Mouse (Mus musculus) ES-Bruce4 (cell line): ENCODE results near the gene Eif4g3. TPM values are rescaled to one million over a fixed set of nuclear protein-coding genes. Genes with fewer than 3 reads are reported as not detected.
A peak's percentile ranks its signal among the peaks of the same experiment; 100 is the strongest.

Experiments used
- H3K27ac ChIP-seq: 2 replicates; pipeline ENCODE4 v1.5.1; 2012; ENCODE audit warnings: low read length, inconsistent platforms; ENCODE audit not compliant: insufficient read depth
- H3K27me3 ChIP-seq: 2 replicates; pipeline ENCODE4 v1.6.1; 2012; ENCODE audit warnings: mild to moderate bottlenecking, low read length, inconsistent platforms; ENCODE audit not compliant: control insufficient read depth, poor library complexity, insufficient read depth, severe bottlenecking
- H3K36me3 ChIP-seq: 2 replicates; pipeline ENCODE4 v1.6.1; 2012; ENCODE audit warnings: inconsistent platforms, mild to moderate bottlenecking, low read length, moderate library complexity; ENCODE audit not compliant: control insufficient read depth, poor library complexity, insufficient read depth, severe bottlenecking
- H3K4me1 ChIP-seq: one replicate; pipeline ENCODE4 v1.8.1; 2011; ENCODE audit warnings: low read length; ENCODE audit not compliant: control insufficient read depth, insufficient read depth
- H3K4me3 ChIP-seq: 2 replicates; pipeline ENCODE4 v1.5.1; 2011; ENCODE audit warnings: low read depth, mild to moderate bottlenecking, low read length
- H3K9ac ChIP-seq: 2 replicates; pipeline ENCODE4 v1.6.1; 2012; ENCODE audit warnings: low read depth, mild to moderate bottlenecking, inconsistent platforms; ENCODE audit not compliant: poor library complexity, severe bottlenecking
- H3K9me3 ChIP-seq: replicated peaks from 2 replicates; pipeline ENCODE4 v1.6.1; 2012; ENCODE audit warnings: mild to moderate bottlenecking, low read length, inconsistent platforms; ENCODE audit not compliant: control insufficient read depth, poor library complexity, insufficient read depth, severe bottlenecking
- CTCF ChIP-seq: IDR thresholded peaks from one replicate; pipeline ENCODE4 v1.8.1; 2011; ENCODE audit warnings: low read depth, low read length
- EP300 ChIP-seq: IDR thresholded peaks from 2 replicates; pipeline ENCODE4 v1.6.1; 2011; ENCODE audit warnings: low read depth, low read length; ENCODE audit not compliant: insufficient read depth
- POLR2A ChIP-seq: IDR thresholded peaks from one replicate; pipeline ENCODE4 v1.8.1; 2011; ENCODE audit warnings: low read length; ENCODE audit not compliant: insufficient read depth
- polyA plus RNA-seq: library from polyadenylated mRNA; stranded (reverse); fragments of >200 nt; gene quantifications from 2 replicates; pipeline ENCODE4 v1.2.4, GENCODE M21; 2011; ENCODE audit warnings: low read depth; ENCODE audit not compliant: missing spikeins, insufficient read depth, insufficient read length

The Eif4g3 gene
- polyA plus RNA-seq, 1 experiment = 71.7 TPM

DNA sequence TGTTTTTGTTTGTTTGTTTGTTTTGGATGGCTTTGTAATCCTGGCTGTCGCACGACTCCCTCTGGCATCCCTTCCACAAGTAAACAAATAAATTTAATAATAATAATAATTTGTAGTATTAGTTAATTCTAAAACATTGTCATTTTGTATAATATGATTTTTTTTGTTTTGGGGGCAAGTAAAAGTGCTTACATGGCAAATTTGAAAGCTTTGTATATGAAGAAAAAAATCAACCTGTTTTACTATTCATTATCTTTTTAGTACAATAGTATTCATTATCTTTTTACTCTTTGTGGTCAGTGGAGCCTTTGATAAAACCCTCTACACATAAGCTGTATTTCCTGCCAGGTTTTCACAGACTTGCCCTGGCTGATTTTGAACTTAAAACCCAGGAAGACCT is 29.9 kb downstream of the Eif4g3 start:
- H3K27me3 ChIP-seq = no peaks in the 10 kb centered on the region
- no peak overlapping the region for H3K9ac ChIP-seq
- no peaks in the 10 kb centered on the region for H3K36me3 ChIP-seq
- no peak for TF ChIP-seq CTCF
- TF ChIP-seq POLR2A = no peak
- no peak for TF ChIP-seq EP300
- H3K27ac ChIP-seq = no peak overlapping the region
- no peak overlapping the region for H3K4me3 ChIP-seq
- no peaks in the 10 kb centered on the region for H3K4me1 ChIP-seq
- no peaks in the 10 kb centered on the region for H3K9me3 ChIP-seq

DNA sequence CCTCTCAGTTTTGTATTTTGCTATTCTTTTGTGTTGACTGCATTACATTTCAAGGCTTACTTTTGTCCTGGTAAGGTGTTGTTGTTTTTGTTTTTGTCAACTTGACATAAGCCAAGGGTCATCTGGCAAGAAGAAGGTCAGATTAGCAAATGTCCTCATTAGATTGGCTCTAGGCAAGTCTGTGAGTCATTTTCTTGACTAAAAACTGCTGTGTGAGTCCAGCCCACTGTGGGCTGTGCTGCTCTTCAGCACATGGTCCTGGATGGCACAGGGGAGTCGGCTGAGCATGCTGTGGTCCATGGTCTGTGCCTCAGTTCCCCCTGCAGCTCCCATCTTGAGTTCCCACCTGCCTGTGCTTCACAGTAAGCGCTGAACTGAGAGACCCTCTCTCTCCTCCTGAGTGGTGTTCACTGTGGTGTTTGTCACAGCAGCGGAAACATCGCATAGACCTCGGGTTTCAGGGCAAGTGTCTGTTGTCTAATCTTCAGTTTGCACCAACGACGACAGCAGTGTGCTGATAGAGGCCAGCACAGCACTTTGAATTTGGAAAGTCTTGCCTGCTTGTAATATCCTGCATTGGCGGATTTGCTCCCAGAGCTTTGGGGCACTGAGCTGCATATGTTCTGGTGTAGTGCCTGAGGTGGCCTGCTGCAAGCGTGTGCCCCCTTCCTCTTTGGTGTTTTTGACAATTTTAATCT is 30.7 kb downstream of the Eif4g3 start:
- Histone ChIP-seq H3K27me3 (no peaks in the 10 kb centered on the region), H3K36me3 (no peaks in the 10 kb centered on the region), H3K4me1 (no peaks in the 10 kb centered on the region), H3K9ac (no peak overlapping the region), H3K9me3 (no peaks in the 10 kb centered on the region), H3K4me3 (no peak overlapping the region), H3K27ac (no peak overlapping the region)
- no peak for TF ChIP-seq EP300
- no peak for TF ChIP-seq POLR2A
- no peak for TF ChIP-seq CTCF

DNA sequence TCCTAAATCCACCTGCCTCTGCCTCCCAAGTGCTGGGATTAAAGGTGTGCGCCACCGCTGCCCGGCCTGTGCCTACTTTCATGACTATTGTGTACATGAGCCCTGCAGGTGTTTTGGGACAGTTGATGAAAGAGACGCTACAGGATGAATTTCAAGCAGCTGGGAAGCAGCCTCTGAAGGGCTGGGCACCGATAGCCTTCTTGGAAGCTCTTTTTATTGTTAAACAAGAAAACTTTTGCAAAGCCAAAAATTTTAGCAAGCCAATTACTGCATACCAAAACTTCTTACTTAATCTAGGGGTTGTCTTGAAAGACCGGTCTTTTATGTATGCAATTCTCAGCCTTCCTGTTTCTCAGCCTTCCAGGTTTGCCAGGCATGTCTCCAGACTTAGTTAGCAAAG is 36.3 kb downstream of the Eif4g3 start:
- Histone ChIP-seq H3K27me3 (no peaks in the 10 kb centered on the region), H3K9me3 (no peaks in the 10 kb centered on the region), H3K4me3 (no peak overlapping the region), H3K36me3 (no peaks in the 10 kb centered on the region), H3K9ac (no peak overlapping the region), H3K27ac (no peak overlapping the region), H3K4me1 (no peaks in the 10 kb centered on the region)
- TF ChIP-seq EP300 = no peak
- TF ChIP-seq POLR2A = no peak
- no peak for TF ChIP-seq CTCF

DNA sequence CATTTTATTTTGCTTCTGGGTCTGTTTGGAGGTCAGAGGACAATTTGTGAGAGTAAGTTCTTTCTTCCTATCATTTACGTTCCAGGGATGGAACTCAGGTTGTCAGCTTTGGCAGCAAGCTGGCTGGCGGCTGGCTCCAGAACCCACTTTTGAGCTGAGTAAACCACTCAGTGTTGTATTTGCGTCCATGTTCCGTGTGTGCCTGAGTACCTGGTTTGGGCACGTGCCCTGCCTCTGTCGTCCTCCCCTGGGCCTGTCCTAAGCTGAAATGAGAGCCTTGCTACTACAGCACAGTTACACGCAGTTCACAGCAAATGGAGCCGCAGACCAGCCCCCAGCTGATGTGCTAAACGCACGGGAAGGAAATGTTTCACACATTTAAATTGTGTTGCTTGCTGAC is 39.0 kb downstream of the Eif4g3 start:
- Histone ChIP-seq H3K27ac (no peak overlapping the region), H3K36me3 (no peaks in the 10 kb centered on the region)
- TF ChIP-seq POLR2A = no peak
- TF ChIP-seq CTCF = no peak
- TF ChIP-seq EP300 = no peak

DNA sequence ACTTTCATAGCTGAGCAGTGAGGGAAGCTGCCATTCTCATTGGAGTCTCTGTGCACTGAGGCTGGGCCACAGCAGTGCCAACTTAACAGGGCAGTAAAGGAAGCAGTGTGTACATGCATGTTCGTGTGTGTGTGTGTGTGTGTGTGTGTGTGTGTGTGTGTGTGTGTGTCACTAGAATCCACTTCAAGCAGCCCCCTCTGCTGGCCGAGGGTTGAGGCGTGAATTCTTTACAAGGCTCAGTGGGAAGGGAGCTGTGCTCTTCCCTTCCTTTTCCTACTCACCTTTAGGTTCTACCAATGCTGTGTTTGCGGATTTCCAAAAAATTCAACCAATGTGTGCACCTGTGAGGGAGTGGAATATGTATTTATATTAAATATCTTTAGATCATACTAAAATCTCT is 41.0 kb downstream of the Eif4g3 start:
- H3K9ac ChIP-seq = no peak overlapping the region
- H3K9me3 ChIP-seq = no peaks in the 10 kb centered on the region
- TF ChIP-seq CTCF = peak; percentile 57
- no peak for TF ChIP-seq POLR2A
- H3K4me3 ChIP-seq = no peak overlapping the region
- H3K27ac ChIP-seq = no peak overlapping the region
- no peaks in the 10 kb centered on the region for H3K27me3 ChIP-seq
- no peaks in the 10 kb centered on the region for H3K36me3 ChIP-seq
- H3K4me1 ChIP-seq = peaks cover 5% of the 10 kb centered on the region

More for the DNA sequence above, 39.0 kb downstream of the Eif4g3 start:
- Histone ChIP-seq H3K9me3 (no peaks in the 10 kb centered on the region), H3K27me3 (no peaks in the 10 kb centered on the region), H3K4me3 (no peak overlapping the region), H3K4me1 (peaks cover 3% of the 10 kb centered on the region), H3K9ac (no peak overlapping the region)

DNA sequence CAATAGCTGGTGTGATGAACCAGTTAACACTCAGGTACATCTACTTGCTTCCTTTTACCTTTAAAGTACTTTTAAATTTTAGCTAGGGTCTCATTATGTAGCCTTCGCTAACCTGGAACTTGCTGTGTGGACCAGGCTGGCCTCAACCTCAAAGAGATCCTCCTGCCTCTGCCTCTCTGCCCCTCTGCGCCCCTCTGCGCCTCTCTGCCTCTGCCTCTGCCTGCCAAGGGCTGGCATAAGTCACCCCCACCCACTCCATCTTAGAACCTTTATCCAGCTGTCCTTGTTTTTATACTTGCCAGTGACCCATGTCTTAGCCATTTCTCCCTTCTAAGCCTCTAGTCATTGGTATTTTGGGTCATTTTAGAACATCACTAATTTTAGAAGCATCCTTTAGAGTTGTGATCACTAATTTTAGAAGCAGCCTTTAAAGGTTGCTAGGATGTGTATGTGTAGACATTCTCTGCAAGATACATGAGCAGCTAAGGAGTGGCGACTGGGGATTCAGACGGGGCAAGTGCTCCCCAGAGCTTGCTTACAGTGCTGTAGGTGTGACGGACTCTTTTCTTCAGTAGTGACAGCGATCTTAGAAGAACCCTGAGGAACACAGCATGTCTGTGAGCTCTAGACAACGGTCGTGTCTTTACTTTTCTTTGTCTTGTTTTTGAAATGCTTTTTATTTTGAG is 42.8 kb downstream of the Eif4g3 start:
- no peak overlapping the region for H3K9ac ChIP-seq
- no peaks in the 10 kb centered on the region for H3K9me3 ChIP-seq
- peaks cover 5% of the 10 kb centered on the region for H3K4me1 ChIP-seq
- TF ChIP-seq CTCF (no peak), EP300 (no peak), POLR2A (no peak)
- H3K27me3 ChIP-seq = no peaks in the 10 kb centered on the region
- no peaks in the 10 kb centered on the region for H3K36me3 ChIP-seq
- no peak overlapping the region for H3K27ac ChIP-seq
- no peak overlapping the region for H3K4me3 ChIP-seq
